Mouse (Mus musculus): ENCODE data around the gene 4930507D05Rik. TPM values are rescaled to one million over a fixed set of nuclear protein-coding genes. Genes with fewer than 3 reads are reported as not detected.
"Not testable (repeated sequence)": the region's sequence is repeated elsewhere in the genome, so short reads cannot be mapped to it uniquely, and the experiment has no call there.

4930507D05Rik gene
- total RNA-seq, 4 experiments from 2014 or later, result 0.81 to 1.8 (median 1.0) TPM

DNA sequence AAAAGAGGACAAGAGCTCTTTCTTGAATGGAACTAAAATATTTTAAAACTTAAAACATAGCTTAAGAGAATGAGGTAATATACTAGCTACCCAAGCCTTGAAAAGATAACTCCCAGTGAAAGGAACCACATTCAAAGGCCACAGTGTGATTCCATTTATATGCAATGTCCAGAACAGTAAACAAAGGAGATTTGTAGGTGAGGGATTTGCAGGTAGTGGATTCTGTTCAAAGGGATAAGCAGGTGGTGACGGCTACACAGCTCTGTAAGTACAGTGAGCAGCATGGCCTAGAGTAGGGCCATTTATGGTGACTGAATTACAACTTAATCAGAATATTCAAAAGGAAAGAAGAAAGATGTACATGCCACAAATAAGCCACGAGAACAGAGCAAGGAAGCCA, 27.7 kb downstream of the 4930507D05Rik start:
- DNase-seq (ENCODE audit: low spot score in 2 of 2), result no peak

DNA sequence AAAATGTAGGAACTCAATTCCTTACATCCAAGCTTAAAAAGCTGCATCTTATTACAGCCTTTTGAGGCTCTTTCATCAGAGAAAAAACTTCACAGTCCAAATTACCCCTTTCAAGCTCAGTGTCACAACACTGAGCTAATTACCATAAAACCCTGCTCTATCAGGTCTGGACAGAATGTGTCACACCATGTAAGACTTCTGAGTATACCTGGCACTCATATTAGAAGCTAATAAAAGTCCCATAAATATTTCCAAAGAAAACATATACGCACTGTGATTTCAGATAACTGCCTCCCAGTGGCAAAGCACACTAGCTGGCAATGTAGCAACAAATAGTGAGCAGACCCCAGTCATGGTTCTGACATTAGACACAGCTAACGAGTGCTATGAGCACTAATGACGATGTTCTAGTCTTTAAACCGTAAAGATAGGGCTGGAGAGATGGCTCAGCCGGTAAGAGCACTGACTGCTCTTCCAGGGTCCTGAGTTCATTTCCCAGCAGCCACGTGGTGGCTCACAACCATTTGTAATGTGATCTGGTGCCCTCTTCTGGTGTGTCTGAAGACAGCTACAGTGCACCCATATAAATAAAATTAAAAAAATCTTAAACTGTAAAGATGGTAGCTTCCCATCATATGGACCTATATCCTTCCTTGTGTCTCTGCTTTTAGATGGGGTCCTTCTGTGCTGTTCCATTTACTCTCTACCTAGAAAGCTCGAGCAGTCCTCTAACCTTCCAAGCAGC, 32.0 kb downstream of the 4930507D05Rik start:
- DNase-seq (ENCODE audit: low spot score in 2 of 2), result no peak

DNA sequence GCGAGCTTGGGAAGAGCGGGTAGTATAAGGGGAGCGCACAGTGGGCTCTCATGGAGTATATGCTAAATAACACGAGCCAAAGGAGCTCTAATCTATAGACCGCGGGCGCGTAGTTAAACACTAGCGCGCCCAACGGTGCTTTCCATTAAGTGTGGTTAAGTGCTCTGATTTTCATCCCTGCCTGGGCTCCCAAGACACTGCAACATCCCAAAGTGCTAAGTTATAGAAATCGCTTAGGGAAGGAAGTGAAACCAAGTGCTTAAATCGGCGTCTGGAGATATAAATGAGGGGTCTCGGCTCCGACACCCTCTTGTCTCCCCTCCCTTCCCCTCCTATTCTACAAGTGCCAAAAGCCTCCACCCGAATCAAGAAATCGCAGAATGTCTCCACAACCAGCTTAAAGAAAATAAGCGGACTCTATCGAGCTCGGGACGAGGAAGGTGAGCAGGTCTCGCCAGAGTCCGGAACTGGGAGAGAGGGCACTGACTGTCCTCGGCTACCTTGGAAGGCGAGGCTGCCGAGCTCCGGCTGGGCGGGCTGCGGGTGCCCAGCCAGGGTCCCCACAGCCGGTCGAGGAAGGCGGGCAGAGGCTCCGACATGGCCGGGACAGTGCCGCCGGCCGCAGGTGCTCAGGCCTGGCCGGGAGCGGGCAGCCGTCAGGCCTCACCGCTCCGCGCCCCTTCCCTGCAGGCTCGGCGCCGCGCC, 36.7 kb downstream of the 4930507D05Rik start:
- DNase-seq (ENCODE audit: low spot score in 2 of 2), result peak; percentile 8 to 13

DNA sequence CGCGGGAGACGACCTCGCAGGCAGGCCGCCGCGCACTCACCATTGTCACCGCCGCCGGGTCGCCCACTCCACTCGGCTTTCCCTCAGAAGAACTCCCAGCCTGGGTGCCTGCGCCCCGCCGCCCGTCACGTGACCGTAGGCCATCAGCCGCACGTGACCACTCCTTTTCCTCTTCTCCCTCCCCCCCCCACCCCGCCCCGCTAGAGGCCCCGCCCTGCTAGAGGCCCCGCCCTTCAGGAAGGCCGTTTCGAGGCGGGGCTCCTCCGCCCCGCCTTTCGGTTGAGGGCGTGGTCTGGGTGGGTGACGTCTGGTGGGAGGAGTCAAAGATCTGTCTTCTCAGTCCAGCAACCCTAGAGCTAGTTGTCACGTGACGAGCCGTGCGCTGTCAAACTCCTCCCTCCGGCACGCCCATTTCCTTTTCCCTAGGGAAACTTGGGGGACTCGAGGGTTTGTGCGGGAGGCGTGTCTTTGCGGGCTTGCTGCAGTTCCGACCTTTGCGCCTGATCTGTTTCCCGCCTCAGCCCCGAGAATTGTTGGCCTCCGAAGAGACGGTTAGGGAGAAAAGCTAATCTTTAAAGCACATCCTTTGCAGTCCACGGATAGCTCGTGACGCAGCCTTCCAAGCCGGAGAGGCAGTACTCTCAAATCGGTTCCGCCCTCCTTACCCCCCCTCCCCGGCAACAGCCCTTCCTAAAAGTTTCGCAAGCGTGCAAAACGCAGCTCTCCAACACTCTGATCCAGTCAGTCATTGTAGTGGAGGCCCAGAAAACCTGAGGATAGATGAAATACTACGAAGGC, 37.5 kb downstream of the 4930507D05Rik start, which contains the start of gene Vps26a:
Vps26a (minus strand) TSS at position 188 of the 798 bp plus-strand sequence.
- peak; percentile 94 to 98 for DNase-seq (ENCODE audit: low spot score in 2 of 2)

DNA sequence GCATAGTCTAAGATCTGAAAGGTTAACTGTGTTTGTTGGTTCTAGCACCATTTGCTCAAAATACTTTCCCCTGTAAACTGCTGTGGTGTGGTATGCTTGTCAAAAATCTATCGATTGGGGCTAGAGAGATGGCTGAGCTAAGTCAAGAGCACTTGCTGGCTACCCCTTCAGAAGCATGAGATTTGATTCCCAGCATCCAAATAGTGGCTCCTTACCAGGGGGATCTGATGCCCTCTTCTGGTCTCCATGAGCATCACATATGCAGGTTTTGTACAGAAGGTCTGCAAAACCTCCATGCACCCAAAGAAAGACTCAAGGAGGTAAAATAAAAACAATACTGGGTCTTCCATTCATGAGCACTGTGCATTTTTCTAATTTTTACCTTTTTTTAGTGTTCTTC, 39.0 kb downstream of the 4930507D05Rik start:
- no peak for DNase-seq (ENCODE audit: low spot score in 2 of 2)

DNA sequence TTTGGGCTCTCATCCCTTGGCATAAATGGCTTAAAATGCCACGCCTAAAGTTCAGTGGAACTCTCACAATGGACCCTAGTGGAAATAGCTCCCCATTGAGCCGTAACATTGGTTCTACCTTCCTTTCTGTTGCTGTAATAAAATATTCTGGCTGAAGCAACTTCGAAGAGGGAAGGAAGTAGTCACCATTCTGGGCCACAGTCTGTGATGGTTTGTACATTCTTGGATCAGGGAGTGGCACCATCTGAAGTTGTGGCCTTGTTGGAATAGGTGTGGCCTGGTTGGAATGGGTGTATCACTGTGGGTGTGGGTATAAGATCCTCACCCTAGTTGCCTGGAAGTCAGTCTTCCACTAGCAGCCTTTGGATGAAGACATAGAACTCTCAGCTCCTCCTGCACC, 42.4 kb downstream of the 4930507D05Rik start:
- DNase-seq (ENCODE audit: low spot score in 2 of 2), result not testable (repeated sequence)

DNA sequence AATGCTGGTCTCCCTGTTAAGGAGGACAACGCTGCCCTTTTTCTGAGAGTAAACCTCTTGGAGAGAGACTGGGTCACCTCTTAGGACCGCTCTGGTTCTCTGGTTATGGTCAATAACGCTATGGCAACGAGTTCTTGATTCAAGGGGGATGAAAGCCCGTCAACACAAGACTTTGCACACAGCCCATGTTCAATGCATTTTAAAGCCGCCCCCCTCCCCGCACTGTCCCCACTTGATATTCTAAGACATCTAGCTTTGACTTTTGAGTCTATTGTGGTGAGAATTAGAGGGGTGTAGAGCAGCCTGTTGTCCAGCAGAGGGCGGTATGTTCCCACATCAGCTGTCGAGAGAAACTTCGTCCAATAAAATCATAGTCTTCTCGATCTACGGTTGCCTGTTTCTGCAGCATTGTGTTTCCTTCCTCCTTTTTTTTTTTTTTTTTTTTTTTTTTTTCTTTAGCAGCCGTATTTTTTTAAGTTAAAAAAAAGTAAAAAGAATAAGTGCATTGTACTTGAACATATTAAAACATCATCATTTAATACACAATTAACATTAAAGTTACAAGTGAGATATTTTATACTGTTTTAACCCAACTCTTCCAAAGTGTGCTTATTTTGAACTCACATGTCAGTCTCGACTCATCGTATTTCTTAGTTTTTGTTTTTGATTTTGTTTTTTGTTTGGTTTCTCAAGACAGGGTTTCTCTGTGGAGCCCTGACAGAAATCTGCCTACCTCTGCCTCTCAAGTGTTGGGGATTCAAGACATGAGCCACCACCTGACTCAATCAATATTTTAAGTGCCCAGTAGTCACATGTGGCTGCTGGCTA, 51.0 kb downstream of the 4930507D05Rik start:
- DNase-seq (ENCODE audit: low spot score in 2 of 2), result no peak

Other genes starting within 250 kb of the 4930507D05Rik start
- gene Tspan15, start 218.2 kb upstream of the 4930507D05Rik start, total RNA-seq (2022), result 10 to 100 TPM; 10.2 to 14.8 (median 13.5) TPM
- under 1 TPM; 0.15 to 0.39 (median 0.32) TPM for gene Tacr2, start 197.1 kb upstream of the 4930507D05Rik start, total RNA-seq (2022)
- gene Hk1, start 69.6 kb upstream of the 4930507D05Rik start, total RNA-seq (2022), result 100 to 1,000 TPM; 308 to 326 (median 318) TPM
- 10 to 100 TPM in 1 of 4 experiments, 1 to 10 TPM in 3; 5.8 to 10.4 (median 7.2) TPM for gene Hkdc1, start 27.0 kb upstream of the 4930507D05Rik start, total RNA-seq (2022)
- gene Supv3l1, start 249 bp downstream of the 4930507D05Rik start, total RNA-seq (2022), result 10 to 100 TPM; 23.0 to 33.5 (median 27.6) TPM
- gene Vps26a, start 37.3 kb downstream of the 4930507D05Rik start, total RNA-seq (2022), result 10 to 100 TPM; 47.3 to 54.9 (median 51.6) TPM
- 10 to 100 TPM in 2 of 4 experiments, 1 to 10 TPM in 2; 7.4 to 18.7 (median 11.6) TPM for gene Srgn, start 78.0 kb downstream of the 4930507D05Rik start, total RNA-seq (2022)
- gene Kif1bp, start 129.0 kb downstream of the 4930507D05Rik start, total RNA-seq (2022), result 100 to 1,000 TPM; 161 to 183 (median 170) TPM
- 10 to 100 TPM; 18.6 to 21.8 (median 19.5) TPM for gene Ddx21, start 152.8 kb downstream of the 4930507D05Rik start, total RNA-seq (2022)
- gene Ddx50, start 201.7 kb downstream of the 4930507D05Rik start, total RNA-seq (2022), result 10 to 100 TPM; 80.2 to 87.7 (median 86.1) TPM

All from left cerebral cortex, adult 8-10 months (tissue).